Mouse (Mus musculus) layer of hippocampus, adult 9-10 months (tissue): ENCODE results near the gene Idh2.
"Not testable (repeated sequence)": the region's sequence is repeated elsewhere in the genome, so short reads cannot be mapped to it uniquely, and the experiment has no call there.

Experiments used
- DNase-seq: peaks from one replicate; pipeline ENCODE4 v3.0.0; 2022; ENCODE audit warnings: low spot score

Idh2 gene

GRCm38 (mm10) chr7:80115224-80115590, at the start of gene Idh2:
Idh2 (minus strand) TSS chr7:80115392.
- DNase-seq = peak; percentile 83

GRCm38 (mm10) chr7:80160945-80161306, 45.7 kb upstream of the Idh2 start:
- DNase-seq = no peak

- no peak for DNase-seq
Observed at GRCm38 (mm10) chr7:80160293-80160944, 45.2 kb upstream of the Idh2 start.

- no peak for DNase-seq
Observed at GRCm38 (mm10) chr7:80158496-80159268, 43.5 kb upstream of the Idh2 start.

- DNase-seq = no peak
Observed at GRCm38 (mm10) chr7:80156711-80157227, 41.6 kb upstream of the Idh2 start.

- no peak for DNase-seq
Observed at GRCm38 (mm10) chr7:80154689-80155088, 39.5 kb upstream of the Idh2 start.

- DNase-seq = no peak
Observed at GRCm38 (mm10) chr7:80152756-80153155, 37.6 kb upstream of the Idh2 start.

GRCm38 (mm10) chr7:80152152-80152551, 37.0 kb upstream of the Idh2 start:
- DNase-seq = no peak

GRCm38 (mm10) chr7:80149356-80149755, 34.2 kb upstream of the Idh2 start:
- DNase-seq = no peak

- no peak for DNase-seq
Observed at GRCm38 (mm10) chr7:80146077-80146476, 30.9 kb upstream of the Idh2 start.

GRCm38 (mm10) chr7:80144695-80145094, 29.5 kb upstream of the Idh2 start:
- DNase-seq = no peak

GRCm38 (mm10) chr7:80143331-80144273, 28.4 kb upstream of the Idh2 start:
- peak; percentile 71 for DNase-seq

- no peak for DNase-seq
Observed at GRCm38 (mm10) chr7:80140815-80141214, 25.6 kb upstream of the Idh2 start.

GRCm38 (mm10) chr7:80138375-80138774, 23.2 kb upstream of the Idh2 start:
- DNase-seq = no peak

- no peak for DNase-seq
Observed at GRCm38 (mm10) chr7:80135173-80135532, 20.0 kb upstream of the Idh2 start.

- DNase-seq = no peak
Observed at GRCm38 (mm10) chr7:80134454-80135172, 19.4 kb upstream of the Idh2 start.

- DNase-seq = no peak
Observed at GRCm38 (mm10) chr7:80132541-80132940, 17.3 kb upstream of the Idh2 start.

- DNase-seq = not testable (repeated sequence)
Observed at GRCm38 (mm10) chr7:80131315-80131714, 16.1 kb upstream of the Idh2 start.

- DNase-seq = no peak
Observed at GRCm38 (mm10) chr7:80130344-80131055, 15.3 kb upstream of the Idh2 start.

GRCm38 (mm10) chr7:80129278-80129677, 14.1 kb upstream of the Idh2 start:
- DNase-seq = no peak

- no peak for DNase-seq
Observed at GRCm38 (mm10) chr7:80123672-80124071, 8.5 kb upstream of the Idh2 start.
